8 mouse cellular contexts compared by ENCODE assay signal in the genomic region with DNA sequence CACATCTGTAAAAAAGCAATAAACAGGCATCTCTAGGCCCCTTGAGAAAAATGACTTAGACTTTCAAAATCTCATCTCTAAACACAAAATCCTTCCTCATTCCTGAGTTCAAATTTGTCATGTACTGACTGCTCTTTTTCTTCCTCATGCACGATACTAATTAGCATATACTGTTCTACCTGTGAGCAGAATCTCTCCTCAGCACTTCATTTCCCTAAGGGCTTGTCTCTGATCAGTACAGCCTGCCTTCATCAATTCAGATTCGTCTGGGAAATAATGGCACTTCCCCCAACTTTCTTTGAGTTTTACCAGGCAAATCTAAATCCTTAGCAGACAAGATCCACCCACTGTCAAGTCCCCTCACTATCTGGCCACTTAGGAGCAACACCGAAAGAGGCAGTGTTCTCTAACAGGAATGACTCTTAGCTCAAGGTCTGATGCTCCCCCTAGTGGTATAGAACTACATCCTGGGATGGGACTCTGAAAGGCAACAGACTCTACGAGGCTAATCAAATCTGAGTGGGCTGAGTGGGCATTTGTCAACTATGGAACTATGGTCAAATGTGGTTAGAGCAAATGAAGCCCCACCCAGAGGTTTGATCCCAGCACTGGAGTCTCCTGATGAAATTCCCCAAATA.
DNase-seq lines count a peak whose midpoint lies in the region; ATAC-seq and TF ChIP-seq lines count a peak whose summit lies in the region.

No protein-coding gene starts in this region.

- 21% methylated on average over 4 of the region's 4 CpGs for WGBS in limb, embryonic 14.5 days
- WGBS in midbrain, embryonic 16.5 days: 22% methylated on average over 4 of the region's 4 CpGs

- H3K4me2 ChIP-seq in limb, embryonic 14.5 days (replicated peaks; ENCODE audit: low read depth, low read length, severe bottlenecking): no peak overlapping the region
- H3K4me2 ChIP-seq in midbrain, embryonic 16.5 days (ENCODE audit: low read length): no peak overlapping the region

- H3K9me3 ChIP-seq in G1E (replicated peaks): no peaks in the 10 kb centered on the region
- H3K9me3 ChIP-seq in limb, embryonic 14.5 days (ENCODE audit: control insufficient read depth, low read length): no peaks in the 10 kb centered on the region
- H3K9me3 ChIP-seq in midbrain, embryonic 16.5 days (replicated peaks; ENCODE audit: control insufficient read depth, low read length, poor library complexity, severe bottlenecking): no peaks in the 10 kb centered on the region

- H3K27me3 ChIP-seq in G1E (ENCODE audit: insufficient read depth, low read length): no peaks in the 10 kb centered on the region
- H3K27me3 ChIP-seq in limb, embryonic 14.5 days (ENCODE audit: control insufficient read depth, insufficient read depth, low read length): no peaks in the 10 kb centered on the region
- no peaks in the 10 kb centered on the region for H3K27me3 ChIP-seq in midbrain, embryonic 16.5 days (ENCODE audit: control insufficient read depth, insufficient read depth, low read depth, low read length)

- H3K36me3 ChIP-seq in G1E (replicated peaks): peaks cover 34% of the 10 kb centered on the region
- no peaks in the 10 kb centered on the region; the same call in 1 of the 2 replicates for H3K36me3 ChIP-seq in limb, embryonic 14.5 days (ENCODE audit: control insufficient read depth, insufficient read depth, low read length)
- H3K36me3 ChIP-seq in midbrain, embryonic 16.5 days (ENCODE audit: control insufficient read depth, insufficient read depth, low read length): no peaks in the 10 kb centered on the region; the same call in 1 of the 2 replicates

- H3K27ac ChIP-seq in limb, embryonic 14.5 days (replicated peaks; ENCODE audit: low read depth, low read length): no peak overlapping the region
- H3K27ac ChIP-seq in midbrain, embryonic 16.5 days (ENCODE audit: low read length): no peak overlapping the region

- no peak for TF ChIP-seq POLR2A in limb, embryonic 14.5 days (IDR thresholded peaks at IDR 0.05; ENCODE audit: borderline replicate concordance, extremely low read depth, insufficient read depth, insufficient read length)

- ATAC-seq in G1E (ENCODE audit: extremely low read depth, insufficient number of reproducible peaks, low FRiP score, poor library complexity, severe bottlenecking): peak; percentile 83
- peak; percentile 84 for ATAC-seq in inflammation-experienced regulatory T-cells, adult 6 months
- ATAC-seq in limb, embryonic 14.5 days (ENCODE audit: low FRiP score, low read depth): peak; percentile 34; the same call in 1 of the 2 replicates
- ATAC-seq in midbrain, embryonic 16.5 days: peak; percentile 66

- H3K9ac ChIP-seq in limb, embryonic 14.5 days (ENCODE audit: low read depth, low read length, severe bottlenecking): no peak overlapping the region
- no peak overlapping the region for H3K9ac ChIP-seq in midbrain, embryonic 16.5 days (ENCODE audit: low read depth, low read length)

- TF ChIP-seq CTCF in G1E (IDR thresholded peaks at IDR 0.05; ENCODE audit: low read depth, low read length): peak; percentile 72

- DNase-seq in 3T3-L1 (ENCODE audit: low read depth, low spot score): peak; percentile 86
- peak; percentile 17 for DNase-seq in G1E (ENCODE audit: low spot score)
- peak; percentile 19 for DNase-seq in cerebellum, adult 8-10 months
- DNase-seq in forelimb bud, embryonic 11.5 days (ENCODE audit: low read depth, low spot score): peak; percentile 54
- DNase-seq in limb, embryonic 14.5 days (ENCODE audit: low spot score): peak; percentile 73
- DNase-seq in thymus, postnatal 0 days (ENCODE audit: low spot score): peak; percentile 79

- no peak overlapping the region for H3K4me3 ChIP-seq in G1E (ENCODE audit: low read depth, low read length)
- no peak overlapping the region for H3K4me3 ChIP-seq in limb, embryonic 14.5 days (replicated peaks; ENCODE audit: low read length)
- H3K4me3 ChIP-seq in midbrain, embryonic 16.5 days (ENCODE audit: low read depth, low read length): no peak overlapping the region

- H3K4me1 ChIP-seq in G1E (ENCODE audit: insufficient read depth, low read depth, low read length): peaks cover 21% of the 10 kb centered on the region
- no peaks in the 10 kb centered on the region for H3K4me1 ChIP-seq in limb, embryonic 14.5 days (ENCODE audit: control insufficient read depth, insufficient read depth, low read length)
- no peaks in the 10 kb centered on the region for H3K4me1 ChIP-seq in midbrain, embryonic 16.5 days (ENCODE audit: control insufficient read depth, insufficient read depth, low read length)

Comparison
In these comparisons a context has a peak if more than half of its experiments do, and no peak if none do; other contexts are left out.
1. DNase-seq: peak in every context shown above with its lines; median percentile 86 in 3T3-L1; 79 in thymus, postnatal 0 days; 73 in limb, embryonic 14.5 days; 54 in forelimb bud, embryonic 11.5 days; 19 in cerebellum, adult 8-10 months; 17 in G1E.
2. ATAC-seq: peak in every context shown above with its lines; median percentile 84 in inflammation-experienced regulatory T-cells, adult 6 months; 83 in G1E; 66 in midbrain, embryonic 16.5 days; 34 in limb, embryonic 14.5 days.